Mouse (Mus musculus) limb, embryonic 12.5 days (tissue): ENCODE data around the gene Best2. TPM values are rescaled to one million over a fixed set of nuclear protein-coding genes. Genes with fewer than 3 reads are reported as not detected.

Experiments
- ATAC-seq: fragments of 200-750 bp; cut with Nextera tagmentation; 2 replicates; pipeline ENCODE4 v1.8.0; 2017; ENCODE audit warnings: low read depth, moderate TSS enrichment; ENCODE audit not compliant: insufficient number of reproducible peaks, insufficient read depth, low FRiP score, low TSS enrichment
- H3K27ac ChIP-seq: fragments of 300-500 bp; sonication (generic); 2 replicates; pipeline ENCODE4 v1.5.1; 2016; ENCODE audit warnings: mild to moderate bottlenecking, moderate library complexity
- H3K27me3 ChIP-seq: fragments of 300-500 bp; sonication (generic); 2 replicates; pipeline ENCODE4 v1.6.1; 2016; ENCODE audit warnings: mild to moderate bottlenecking, moderate library complexity
- H3K36me3 ChIP-seq: fragments of 300-500 bp; sonication (generic); 2 replicates; pipeline ENCODE4 v1.6.1; 2016; ENCODE audit warnings: mild to moderate bottlenecking, moderate library complexity
- H3K4me1 ChIP-seq: fragments of 300-500 bp; sonication (generic); replicated peaks from 2 replicates; pipeline ENCODE4 v1.6.1; 2016
- H3K4me2 ChIP-seq: fragments of 300-500 bp; sonication (generic); 2 replicates; pipeline ENCODE4 v1.6.1; 2016; ENCODE audit warnings: mild to moderate bottlenecking, moderate library complexity
- H3K4me3 ChIP-seq: fragments of 300-500 bp; sonication (generic); replicated peaks from 2 replicates; pipeline ENCODE4 v1.5.1; 2016; ENCODE audit warnings: mild to moderate bottlenecking
- H3K9ac ChIP-seq: fragments of 300-500 bp; sonication (generic); replicated peaks from 2 replicates; pipeline ENCODE4 v1.6.1; 2016; ENCODE audit warnings: mild to moderate bottlenecking, moderate library complexity
- H3K9me3 ChIP-seq: fragments of 300-500 bp; sonication (generic); 2 replicates; pipeline ENCODE4 v1.6.1; 2016; ENCODE audit warnings: mild to moderate bottlenecking, moderate library complexity
- WGBS: fragments of 180-500 bp; shearing (Covaris S2); methylation state at CpG from one replicate; pipeline ENCODE4 v1.1.7; 2016; 5-methylcytosine and 5-hydroxymethylcytosine counted together
- microRNA-seq: library from miRNA; unstranded; fragments of <30 nt; microRNA quantifications from one replicate; pipeline ENCODE4, GENCODE M21; 2017
- polyA plus RNA-seq: library from polyadenylated mRNA; unstranded; fragments of >200 nt; fragmentation: Nextera tagmentation; extraction: Ambion mirVana; gene quantifications from 2 replicates; pipeline ENCODE4 v1.2.1, GENCODE M21; 2016

The Best2 gene
- polyA plus RNA-seq, 1 experiment from 2014 or later, result not detected

GRCm38 (mm10) chr8:84963952-84964351 is 50.4 kb downstream of the Best2 start:
- 90% methylated on average over 4 of the region's 4 CpGs for whole genome bisulfite sequencing
- Histone ChIP-seq H3K4me2 (no peak overlapping the region), H3K4me1 (peaks cover 20% of the 10 kb centered on the region), H3K36me3 (peaks cover 36% of the 10 kb centered on the region), H3K4me3 (no peak overlapping the region), H3K27me3 (no peaks in the 10 kb centered on the region), H3K9me3 (no peaks in the 10 kb centered on the region), H3K27ac (no peak overlapping the region), H3K9ac (no peak overlapping the region)
- ATAC-seq, result no peak

- 89% methylated on average over 7 of the region's 7 CpGs for WGBS
- ATAC-seq, result no peak
- H3K9ac ChIP-seq, result no peak overlapping the region
- H3K36me3 ChIP-seq, result peaks cover 61% of the 10 kb centered on the region
- no peak overlapping the region for H3K27ac ChIP-seq
- no peaks in the 10 kb centered on the region for H3K9me3 ChIP-seq
- H3K27me3 ChIP-seq, result no peaks in the 10 kb centered on the region; the same call in 1 of the 2 replicates
- H3K4me2 ChIP-seq, result no peak overlapping the region
- H3K4me1 ChIP-seq, result peaks cover under 1% of the 10 kb centered on the region; the same call in 1 of the 2 replicates
- no peak overlapping the region for H3K4me3 ChIP-seq
These were observed 54.5 kb downstream of the Best2 start for GRCm38 (mm10) chr8:84959811-84960210.

Small RNAs within 50 kb of the gene (microRNA-seq; reads per million reads assigned to microRNA genes)
- 0.93 reads per million for gene Mir7070

Other genes starting within 250 kb of the Best2 start
- 14.5 and 18.1 TPM in 2 replicates for gene Nfix, start 214.2 kb downstream of the Best2 start, polyA plus RNA-seq
- 4.1 and 5.1 TPM in 2 replicates for gene Dand5, start 191.7 kb downstream of the Best2 start, polyA plus RNA-seq
- 46.5 and 48.6 TPM in 2 replicates for gene Gadd45gip1, start 183.0 kb downstream of the Best2 start, polyA plus RNA-seq
- 104 and 109 TPM in 2 replicates for gene Rad23a, start 173.9 kb downstream of the Best2 start, polyA plus RNA-seq
- gene Calr, start 167.6 kb downstream of the Best2 start, polyA plus RNA-seq, result 764 and 842 TPM in 2 replicates
- 109 and 114 TPM in 2 replicates for gene Farsa, start 157.5 kb downstream of the Best2 start, polyA plus RNA-seq
- gene Syce2, start 142.4 kb downstream of the Best2 start, polyA plus RNA-seq, result 86.5 and 88.8 TPM in 2 replicates
- gene Gcdh, start 120.6 kb downstream of the Best2 start, polyA plus RNA-seq, result 42.8 and 44.9 TPM in 2 replicates
- gene Klf1, start 112.6 kb downstream of the Best2 start, polyA plus RNA-seq, result 4.3 and 5.1 TPM in 2 replicates
- 12.8 and 14.0 TPM in 2 replicates for gene Dnase2a, start 106.0 kb downstream of the Best2 start, polyA plus RNA-seq
- gene Mast1, start 77.2 kb downstream of the Best2 start, polyA plus RNA-seq, result 0.33 and 0.60 TPM in 2 replicates
- gene Rtbdn, start 67.5 kb downstream of the Best2 start, polyA plus RNA-seq, result 0.34 and 0.58 TPM in 2 replicates
- gene Gm49661, start 45.1 kb downstream of the Best2 start, polyA plus RNA-seq, result not detected in 2 replicates
- 1,079 and 1,120 TPM in 2 replicates for gene Prdx2, start 44.9 kb downstream of the Best2 start, polyA plus RNA-seq
- gene Rnaseh2a, start 44.8 kb downstream of the Best2 start, polyA plus RNA-seq, result 105 and 122 TPM in 2 replicates
- 7.6 and 10.5 TPM in 2 replicates for gene Junb, start 35.8 kb downstream of the Best2 start, polyA plus RNA-seq
- 19.3 and 19.7 TPM in 2 replicates for gene Hook2, start 23.9 kb downstream of the Best2 start, polyA plus RNA-seq
- 134 TPM in 2 replicates for gene Asna1, start 10.8 kb upstream of the Best2 start, polyA plus RNA-seq
- gene Trir, start 12.3 kb upstream of the Best2 start, polyA plus RNA-seq, result 177 and 182 TPM in 2 replicates
- 30.5 and 31.7 TPM in 2 replicates for gene Tnpo2, start 22.4 kb upstream of the Best2 start, polyA plus RNA-seq
- gene Fbxw9, start 45.5 kb upstream of the Best2 start, polyA plus RNA-seq, result 27.4 and 29.9 TPM in 2 replicates
- gene Gm5741, start 53.5 kb upstream of the Best2 start, polyA plus RNA-seq, result 1.1 TPM in 1 of 2 replicates, not detected in the other
- 71.5 and 72.3 TPM in 2 replicates for gene Dhps, start 57.2 kb upstream of the Best2 start, polyA plus RNA-seq
- gene Wdr83os, start 66.2 kb upstream of the Best2 start, polyA plus RNA-seq, result 121 and 123 TPM in 2 replicates
- gene Wdr83, start 66.8 kb upstream of the Best2 start, polyA plus RNA-seq, result 49.9 and 52.2 TPM in 2 replicates
- 24.2 and 28.4 TPM in 2 replicates for gene Man2b1, start 68.7 kb upstream of the Best2 start, polyA plus RNA-seq
- gene Zfp791, start 108.6 kb upstream of the Best2 start, polyA plus RNA-seq, result 2.9 and 3.0 TPM in 2 replicates
- gene Cks1brt, start 137.4 kb upstream of the Best2 start, polyA plus RNA-seq, result not detected in 2 replicates
- not detected in 2 replicates for gene Olfr371, start 211.5 kb upstream of the Best2 start, polyA plus RNA-seq